Mouse (Mus musculus) frontal cortex, postnatal 14 days (tissue): ENCODE results near the gene Gm49394.

Source experiments
- DNase-seq, 2 experiments: peaks; one replicate each; pipeline ENCODE4 v3.0.0; 2022; ENCODE audit warnings: low spot score in 2 of 2

The Gm49394 gene

DNA sequence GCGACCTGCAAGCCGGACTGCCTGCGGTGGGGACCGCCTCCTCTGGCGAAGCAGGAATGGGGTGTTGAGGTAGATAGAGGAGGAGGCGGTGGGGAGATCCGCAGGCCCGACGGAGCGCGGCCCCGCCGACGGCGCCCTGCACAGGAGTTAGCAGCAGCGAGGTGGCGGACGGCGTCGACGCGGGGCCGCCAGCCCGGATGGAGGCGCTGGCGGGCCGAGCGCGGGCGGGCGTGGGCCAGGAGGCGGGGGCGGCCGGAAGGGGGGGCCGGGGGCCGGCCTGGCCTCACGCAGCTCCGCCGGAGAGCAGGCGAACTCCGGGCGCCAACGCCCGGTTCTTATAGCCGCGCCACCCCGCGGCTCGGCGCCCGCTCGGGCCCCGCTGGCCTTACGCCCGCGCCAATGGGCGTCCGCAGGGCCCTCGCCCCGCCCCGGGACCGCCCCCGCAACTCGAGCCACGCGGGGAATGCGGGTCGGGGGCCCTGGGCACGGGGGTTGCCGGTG, 10.5 kb downstream of the Gm49394 start:
- no peak for DNase-seq

DNA sequence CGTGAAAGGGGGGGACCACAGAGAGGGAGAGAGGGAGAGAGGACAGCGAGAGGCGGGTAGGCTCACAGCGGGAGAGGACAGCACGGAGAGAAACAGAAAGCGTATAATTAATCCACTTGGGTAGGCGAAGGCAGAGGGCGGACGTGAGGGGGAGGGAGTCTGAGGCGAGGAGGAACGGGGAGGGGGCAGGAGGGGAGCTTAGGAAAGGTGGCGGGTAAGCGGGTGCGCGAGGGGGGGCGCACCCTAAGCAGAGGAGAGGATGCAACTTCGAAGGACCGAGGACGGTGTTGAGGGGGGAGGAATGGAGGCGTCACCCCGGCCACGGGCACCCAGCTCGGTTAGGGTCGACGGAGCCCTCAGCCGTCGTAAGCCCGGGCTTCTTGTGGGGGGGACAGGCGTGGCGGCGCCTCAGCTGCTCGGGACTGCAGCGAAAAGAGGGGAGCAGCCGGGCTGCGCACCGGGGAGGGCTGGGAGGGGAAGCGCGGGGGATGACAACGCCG, 11.0 kb downstream of the Gm49394 start:
- no peak for DNase-seq

DNA sequence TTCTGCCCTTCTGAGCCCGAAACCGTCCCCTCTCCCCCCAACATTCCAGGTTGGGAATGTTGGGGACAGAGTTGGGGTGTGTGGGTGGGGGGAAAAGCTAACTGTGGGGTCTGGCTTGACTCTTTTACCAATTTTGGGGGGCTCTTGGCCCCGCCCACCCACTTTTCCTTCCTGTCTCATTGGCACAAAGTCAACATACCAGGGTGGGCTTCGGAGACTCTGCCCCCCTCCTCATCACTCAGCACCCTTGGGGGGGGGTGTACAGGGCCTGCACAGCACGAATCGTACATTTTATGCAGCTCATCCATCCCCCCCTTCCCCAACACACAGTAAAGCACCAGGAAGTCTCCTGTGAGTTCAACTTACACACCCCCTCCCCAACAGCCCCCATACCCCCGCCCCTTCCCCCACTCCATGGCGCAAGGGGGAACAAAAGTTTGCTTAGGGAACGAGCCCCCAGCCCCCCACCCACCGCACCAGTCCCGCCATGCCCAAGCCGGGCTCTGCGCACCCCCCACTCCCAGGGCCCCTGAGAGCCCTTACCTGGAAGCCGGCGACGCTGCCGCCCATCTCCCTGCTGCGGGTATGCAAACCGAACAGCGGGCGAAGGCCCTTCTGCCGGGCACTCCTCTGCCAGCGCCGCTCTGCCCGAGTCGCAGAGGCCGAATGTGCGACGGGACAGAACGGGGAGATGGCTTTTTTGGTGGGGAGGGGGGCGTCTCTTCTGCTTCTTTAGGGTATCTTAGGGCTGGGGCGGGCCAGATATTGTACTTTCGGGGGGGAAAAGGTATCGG, 11.7 kb downstream of the Gm49394 start:
- DNase-seq, result no peak

DNA sequence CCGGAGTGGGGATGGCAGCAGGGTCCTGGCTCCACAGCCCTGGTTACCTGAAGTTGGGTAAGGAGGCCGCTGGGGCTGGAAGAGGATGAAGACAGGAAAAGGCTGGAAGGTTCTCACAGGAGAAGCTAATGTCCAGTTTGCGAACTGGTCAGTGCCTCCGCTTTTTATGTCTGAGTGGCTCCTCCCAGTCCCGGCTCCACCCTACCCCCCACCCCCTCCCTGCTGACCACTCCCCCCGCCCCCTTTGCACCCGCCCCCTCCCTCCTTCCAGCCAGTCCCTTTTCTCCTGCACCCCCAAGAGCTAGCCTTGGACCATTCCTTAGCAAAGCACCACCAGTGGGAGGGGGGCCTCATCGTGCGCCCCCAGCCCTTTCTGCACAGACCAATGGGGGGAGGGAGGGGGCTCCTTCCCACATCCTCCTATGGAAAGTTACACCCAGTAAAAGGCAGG, 12.4 kb downstream of the Gm49394 start:
- no peak for DNase-seq

DNA sequence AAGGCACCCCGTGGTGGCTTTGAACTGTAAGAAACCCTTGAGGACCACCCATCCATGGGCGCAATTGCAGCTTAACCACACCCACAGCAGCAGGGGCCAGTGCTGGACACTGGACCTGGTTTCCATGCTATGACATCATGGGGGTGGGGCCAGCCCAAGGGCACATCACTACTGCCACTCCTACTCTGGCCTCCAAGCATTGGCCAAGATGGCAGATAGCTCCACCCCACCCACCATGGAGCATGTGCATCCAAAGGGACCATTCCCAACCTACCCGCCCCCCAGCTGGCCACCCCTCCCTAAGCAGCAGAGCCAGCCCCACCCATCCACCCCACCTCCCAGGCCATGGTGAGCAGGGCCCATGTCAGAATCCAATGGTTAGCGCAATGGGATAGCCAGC, 13.7 kb downstream of the Gm49394 start:
- no peak for DNase-seq

DNA sequence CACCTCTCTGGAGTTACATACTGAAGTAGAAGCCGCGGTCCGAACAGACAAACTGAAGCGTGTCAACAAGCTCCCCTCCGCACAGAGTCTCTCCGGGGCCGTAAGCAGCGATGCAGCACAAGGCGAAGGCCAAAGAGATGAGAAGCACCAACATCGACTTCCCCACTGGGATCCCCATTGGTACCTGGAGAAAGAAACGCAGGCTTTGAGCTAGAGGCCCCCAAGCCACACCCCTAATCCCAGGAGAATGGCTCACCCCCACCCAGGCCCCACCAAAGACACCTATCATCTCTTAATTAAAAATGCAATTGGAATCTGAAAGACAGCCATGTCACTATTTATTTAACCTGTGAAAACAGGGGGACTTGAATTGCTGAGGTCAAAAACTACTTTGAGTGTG, 14.1 kb downstream of the Gm49394 start:
- DNase-seq, result no peak

DNA sequence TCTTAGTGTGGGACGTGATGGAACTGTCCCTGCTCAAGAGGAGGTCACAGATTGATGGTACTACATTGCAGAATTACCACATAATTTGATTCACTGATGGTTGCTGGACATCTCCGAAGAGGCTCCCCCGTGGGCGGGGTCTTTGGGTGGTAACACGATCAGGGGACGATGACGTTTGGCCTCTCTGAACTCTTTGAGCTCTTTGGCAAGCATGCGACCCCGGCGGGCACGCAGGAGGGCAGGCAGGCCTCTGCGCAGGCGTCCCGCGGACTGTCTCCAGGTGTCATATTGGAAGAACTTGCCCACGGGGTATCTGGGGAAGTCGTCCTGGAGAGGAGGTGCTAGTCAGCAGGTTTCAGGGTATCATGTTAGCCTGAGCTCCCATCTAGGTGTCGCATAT, 16.0 kb downstream of the Gm49394 start:
- no peak for DNase-seq

DNA sequence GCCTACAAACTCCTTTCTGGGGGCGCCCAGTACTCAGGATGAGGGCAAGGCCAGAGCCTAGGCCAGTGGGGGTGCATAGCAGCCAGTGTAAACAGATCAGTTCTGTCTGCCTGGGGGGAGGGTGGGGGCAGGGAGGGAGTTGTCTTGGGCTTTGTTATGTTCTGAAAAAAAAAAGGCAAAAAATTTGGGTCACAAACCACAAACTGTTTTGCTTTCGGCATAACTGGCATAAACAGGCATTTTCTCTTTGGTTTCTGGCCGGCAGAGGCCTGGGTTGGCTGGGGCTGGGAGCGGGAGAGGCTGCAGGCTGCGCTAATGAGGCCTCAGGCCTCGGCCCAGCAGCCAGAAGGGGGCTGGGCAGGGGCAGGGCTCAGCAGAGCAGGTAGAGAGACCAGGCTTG, 23.1 kb downstream of the Gm49394 start:
- no peak for DNase-seq

DNA sequence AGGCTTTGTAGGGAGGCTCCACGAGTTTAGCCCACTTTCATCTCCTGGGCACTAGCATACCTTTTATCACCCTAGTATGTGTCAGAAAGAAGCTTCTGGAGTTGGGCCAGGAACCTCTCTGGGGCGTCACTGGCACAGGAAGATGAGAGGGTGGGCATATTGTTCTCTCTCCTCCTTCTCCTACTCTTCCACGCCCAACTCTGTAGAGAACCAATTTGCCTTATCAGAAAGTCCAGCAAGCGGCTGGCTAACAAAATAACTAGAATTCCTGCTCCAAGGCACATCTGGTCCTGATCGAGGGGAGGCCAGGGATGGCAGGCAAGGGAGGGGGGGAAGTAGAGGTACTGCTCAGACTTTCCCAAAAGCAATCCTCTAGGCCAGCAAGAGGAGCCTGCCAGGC, 24.7 kb downstream of the Gm49394 start:
- no peak for DNase-seq

DNA sequence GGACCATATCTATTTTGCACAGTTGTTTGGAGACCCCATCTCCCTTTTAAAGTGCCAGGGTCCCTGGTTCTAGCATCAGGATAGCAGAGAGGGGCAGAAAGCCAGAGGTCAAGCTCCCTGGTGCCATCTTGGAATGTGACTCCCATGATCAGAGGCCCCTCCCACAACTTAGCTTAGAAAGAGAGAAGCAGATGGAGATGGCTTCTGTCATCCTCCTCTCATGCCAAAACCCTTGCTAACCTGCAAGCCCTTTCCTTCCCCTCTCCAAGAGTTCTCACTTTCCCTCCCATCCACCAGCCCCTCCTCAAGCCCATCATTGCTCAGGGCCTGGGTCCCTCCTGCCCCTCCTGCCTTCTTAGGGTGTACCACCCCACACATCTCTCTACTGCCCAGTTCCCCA, 33.6 kb downstream of the Gm49394 start:
- no peak for DNase-seq

DNA sequence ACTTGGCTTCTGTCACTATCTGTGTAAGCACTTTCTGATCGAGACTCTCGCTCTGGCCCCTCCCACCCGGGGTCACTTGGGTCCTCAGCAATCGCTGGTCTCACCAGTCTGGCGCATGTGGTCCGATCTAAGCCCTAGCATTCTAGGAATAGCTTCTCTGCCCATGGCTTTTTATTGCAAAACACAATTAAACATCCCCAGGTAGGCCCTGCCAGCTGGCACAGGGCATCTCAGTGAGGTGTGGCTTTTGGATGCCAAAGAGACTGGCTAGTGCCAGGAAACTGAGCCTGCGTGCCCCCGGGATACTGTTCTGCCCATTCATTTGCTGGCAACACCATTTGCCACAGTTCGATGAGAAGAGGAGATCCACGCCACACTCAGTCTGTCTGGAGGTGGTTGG, 39.1 kb downstream of the Gm49394 start:
- DNase-seq, result no peak

DNA sequence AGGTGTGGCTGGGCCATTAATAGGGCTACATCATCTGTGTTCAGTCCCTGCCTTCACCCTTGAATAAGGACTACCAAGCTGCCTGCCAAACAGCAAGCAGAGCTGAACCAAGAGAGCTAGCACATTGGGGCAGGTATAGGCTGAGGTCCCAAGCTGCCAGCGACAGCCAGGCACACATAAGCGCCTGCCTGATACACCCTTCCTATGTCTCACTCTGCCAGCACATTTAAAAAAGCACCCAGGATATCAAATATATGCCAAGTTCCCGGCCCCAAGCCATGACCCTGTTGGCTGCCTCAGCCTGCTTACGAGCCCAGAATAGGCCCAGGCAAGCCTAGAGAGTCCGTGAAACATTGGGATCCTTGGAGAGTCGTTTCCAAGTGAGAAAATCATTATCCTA, 39.9 kb downstream of the Gm49394 start:
- no peak for DNase-seq

DNA sequence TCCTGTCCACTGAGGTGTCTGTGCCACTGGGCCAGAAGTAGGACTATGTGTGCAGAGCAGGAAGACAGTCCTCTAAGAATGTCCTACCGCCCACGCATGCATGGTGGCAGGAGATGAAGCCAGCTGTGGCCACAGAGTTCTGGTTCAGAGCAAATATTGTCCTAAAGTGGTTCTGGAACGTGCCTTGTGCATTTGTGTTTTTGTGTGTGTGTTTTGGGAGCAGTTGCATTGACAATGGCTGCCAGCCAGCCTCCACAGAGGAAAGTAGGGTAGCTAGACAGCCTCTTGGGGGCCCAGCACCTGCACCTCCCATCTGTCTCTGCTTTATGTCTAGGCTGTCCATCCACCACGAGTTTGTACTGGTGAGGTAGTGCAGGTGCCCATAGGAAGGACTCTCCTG, 47.6 kb downstream of the Gm49394 start:
- DNase-seq, result no peak

DNA sequence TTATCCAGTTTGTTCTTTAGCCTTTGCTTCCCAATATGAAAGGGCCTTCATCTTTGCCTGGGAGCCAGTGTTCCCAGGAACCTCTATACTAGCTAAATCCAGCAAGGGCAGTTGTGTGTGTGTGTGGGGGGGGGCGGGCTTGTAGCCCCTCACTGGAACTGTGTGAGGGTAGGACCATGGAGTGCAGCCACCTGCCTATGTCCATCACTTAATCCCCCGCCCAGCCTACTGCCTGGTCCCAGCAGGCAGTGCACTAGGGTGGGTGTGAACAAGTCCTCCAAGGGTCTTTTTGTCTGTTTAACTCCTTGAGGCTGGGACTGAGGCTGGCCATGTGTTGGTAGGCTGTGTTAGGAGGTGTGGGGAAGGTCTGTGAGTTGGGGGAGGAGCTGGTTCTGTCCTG, 56.7 kb downstream of the Gm49394 start:
- no peak for DNase-seq

DNA sequence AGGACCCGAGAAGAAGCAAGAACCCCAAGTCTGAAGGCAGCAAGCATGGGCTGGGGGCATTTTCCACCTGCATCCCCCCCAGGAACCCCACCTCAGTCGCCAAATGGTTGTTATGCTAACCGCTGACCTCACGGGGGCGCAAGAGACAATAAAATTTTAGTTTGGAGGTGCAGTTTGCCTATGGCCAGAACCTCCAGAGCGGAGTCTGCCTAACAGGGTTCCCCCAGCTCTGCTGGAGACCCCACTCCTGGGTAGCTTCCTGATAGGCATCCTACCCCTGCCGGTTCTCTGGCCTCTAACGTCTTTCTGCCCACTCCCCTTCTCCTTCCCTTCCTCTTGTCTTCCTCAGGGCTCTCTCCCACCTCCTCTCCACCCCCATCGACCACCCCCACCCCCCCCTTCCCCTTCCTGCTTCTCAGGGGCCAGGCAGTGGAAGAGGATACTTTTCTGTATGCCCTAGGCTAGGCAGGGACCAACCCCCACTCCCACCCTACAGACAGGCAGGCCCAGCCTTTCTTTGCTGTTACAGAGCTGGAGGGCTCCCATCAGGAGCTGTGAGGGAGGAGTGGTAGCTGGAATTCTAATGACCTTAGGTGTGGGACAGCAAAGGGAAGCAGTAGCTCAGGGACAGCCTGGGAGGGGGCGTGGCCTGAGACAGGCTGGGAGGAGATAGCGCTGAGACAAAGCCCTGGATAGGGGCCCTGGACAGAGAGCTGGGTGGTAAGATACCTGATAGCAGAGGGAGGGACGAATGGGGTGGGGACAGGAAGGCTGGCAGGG, 58.9 kb downstream of the Gm49394 start:
- DNase-seq, result peak in 1 of 2 experiments; percentile 40

DNA sequence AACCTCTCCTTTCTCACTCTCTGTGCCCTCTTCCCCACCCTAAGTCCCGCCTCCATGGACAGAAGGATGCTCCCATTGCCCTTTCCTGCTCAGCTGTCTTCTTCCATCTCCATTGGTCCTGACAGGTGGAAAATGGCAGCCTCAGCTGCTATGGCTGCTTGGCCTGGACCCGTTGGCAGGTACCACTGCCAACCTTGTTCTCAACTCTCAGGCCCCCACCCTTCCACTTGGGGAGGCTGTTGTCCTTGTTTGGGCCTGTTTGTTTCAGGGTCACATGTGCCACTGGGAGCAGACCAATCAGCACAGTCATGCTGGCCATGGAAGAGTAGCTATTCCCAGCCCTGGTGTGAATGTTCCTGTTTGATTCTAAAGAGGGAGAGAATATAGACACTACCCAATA, 68.8 kb downstream of the Gm49394 start:
- no peak for DNase-seq
